Mouse (Mus musculus) megakaryocyte, embryonic 14.5 days (primary cell): Measurements from ENCODE around the gene Sptbn1.

ENCODE experiments used
- FLI1 ChIP-seq: IDR thresholded peaks from 2 replicates; pipeline ENCODE4 v1.6.1; 2012; ENCODE audit warnings: low read length, inconsistent platforms, mixed read lengths
- GATA1 ChIP-seq: IDR thresholded peaks from 3 replicates; pipeline ENCODE4 v1.6.1; 2012; ENCODE audit warnings: mixed read lengths, low read length, inconsistent platforms, borderline replicate concordance

GRCm38 (mm10) chr11:30131640-30132039 is 136.3 kb downstream of the Sptbn1 start:
- no peak for TF ChIP-seq GATA1
- no peak for TF ChIP-seq FLI1
